Mouse (Mus musculus) bone marrow, adult 2 months (tissue): ENCODE data around the gene Sh2d6.

ENCODE experiments used
- CTCF ChIP-seq: fragments of 200-500 bp; IDR thresholded peaks from 2 replicates; pipeline ENCODE4 v1.5.1; 2011; ENCODE audit warnings: low read length, control low read depth; ENCODE audit not compliant: control insufficient read depth, insufficient read depth
- POLR2A ChIP-seq: fragments of 200-500 bp; IDR thresholded peaks from 2 replicates; pipeline ENCODE4 v1.6.1; 2011; ENCODE audit warnings: low read depth, mild to moderate bottlenecking, control low read depth, low read length, borderline replicate concordance; ENCODE audit not compliant: control insufficient read depth

- TF ChIP-seq CTCF (no peak), POLR2A (no peak)
These were observed 26.4 kb upstream of the Sh2d6 start for GRCm38 (mm10) chr6:72547862-72548261.
